In genomic region chr12:100862856-100863446, GRCm38 (mm10) we compare ENCODE assay signal across 21 mouse cellular contexts. TPM values are rescaled to one million over a fixed set of nuclear protein-coding genes. Genes with fewer than 3 reads are reported as not detected.
A peak's percentile ranks its signal among the peaks of the same experiment; 100 is the strongest.
DNase-seq lines count a peak whose midpoint lies in the region; ATAC-seq and TF ChIP-seq lines count a peak whose summit lies in the region.
"Had no signal": no experiment of that assay in that cellular context is flagged by ENCODE, and none has a peak within 500 bp of the region (broad histone marks: within the 10 kb centered on the region; RNA-seq: fewer than 3 reads in every experiment).

No protein-coding gene starts in this region.

- H3K4me3 ChIP-seq in kidney, adult 2 months (ENCODE audit: insufficient read depth, low read depth, low read length), result no peak overlapping the region
- H3K4me3 ChIP-seq in kidney, embryonic 14.5 days (ENCODE audit: low read length), result no peak overlapping the region
- H3K4me3 ChIP-seq in intestine, embryonic 16.5 days (ENCODE audit: low read length), result no peak overlapping the region
- no peak overlapping the region for H3K4me3 ChIP-seq in small intestine, adult 2 months (ENCODE audit: low read depth, low read length)
- H3K4me3 ChIP-seq: embryonic facial prominence, embryonic 15.5 days; megakaryocyte, embryonic 14.5 days had no signal

- no peaks in the 10 kb centered on the region for H3K36me3 ChIP-seq in kidney, adult 2 months (ENCODE audit: control insufficient read depth, insufficient read depth, low read length)
- H3K36me3 ChIP-seq in kidney, embryonic 14.5 days (ENCODE audit: control insufficient read depth, insufficient read depth, low read length), result no peaks in the 10 kb centered on the region
- no peaks in the 10 kb centered on the region for H3K36me3 ChIP-seq in intestine, embryonic 16.5 days (ENCODE audit: control insufficient read depth, insufficient read depth, low read length)
- H3K36me3 ChIP-seq in small intestine, adult 2 months (ENCODE audit: control insufficient read depth, insufficient read depth, low read length), result peaks cover 15% of the 10 kb centered on the region
- H3K36me3 ChIP-seq: embryonic facial prominence, embryonic 15.5 days had no signal

- H3K4me2 ChIP-seq in kidney, embryonic 14.5 days (replicated peaks; ENCODE audit: low read depth, low read length), result no peak overlapping the region
- H3K4me2 ChIP-seq in intestine, embryonic 16.5 days (ENCODE audit: low read depth, low read length), result no peak overlapping the region
- H3K4me2 ChIP-seq: embryonic facial prominence, embryonic 15.5 days had no signal

- DNase-seq in kidney, adult 2 months, result peak; percentile 87
- DNase-seq in kidney, postnatal 10 days, result peak; percentile 47
- DNase-seq in retina, postnatal 1 day, result no peak
- DNase-seq in testis, postnatal 14 days (ENCODE audit: low spot score), result no peak
- no peak for DNase-seq in testis, postnatal 10 days (ENCODE audit: low spot score)
- DNase-seq: adrenal gland, adult 8-10 months; cerebellum, adult 11-12 months; cerebellum, postnatal 25 days; gastrocnemius, postnatal 36 days; lung, adult 18-20 months; lung, postnatal 14 days; thymus, postnatal 4 days had no signal

- 0 out of 2 replicates have a peak, but pooled peaks have one; percentile 11 for TF ChIP-seq CTCF in kidney, adult 2 months (conservative IDR thresholded peaks at IDR 0.05; ENCODE audit: insufficient read depth, insufficient read length, low read depth, low read length)
- TF ChIP-seq CTCF in small intestine, adult 2 months (IDR thresholded peaks at IDR 0.05; ENCODE audit: extremely low read depth, insufficient read length, insufficient replicate concordance, low read depth, low read length), result no peak

- peaks cover 4% of the 10 kb centered on the region; the same call in 1 of the 2 replicates for H3K4me1 ChIP-seq in kidney, adult 2 months (ENCODE audit: control insufficient read depth, insufficient read depth, low read length)
- no peaks in the 10 kb centered on the region for H3K4me1 ChIP-seq in kidney, embryonic 14.5 days (ENCODE audit: control insufficient read depth, insufficient read depth, low read length)
- no peaks in the 10 kb centered on the region for H3K4me1 ChIP-seq in intestine, embryonic 16.5 days (ENCODE audit: control insufficient read depth, insufficient read depth, low read length)
- peaks cover 14% of the 10 kb centered on the region; the same call in 1 of the 2 replicates for H3K4me1 ChIP-seq in small intestine, adult 2 months (ENCODE audit: control insufficient read depth, insufficient read depth, insufficient read length, low read length)

- no peaks in the 10 kb centered on the region for H3K9me3 ChIP-seq in kidney, embryonic 14.5 days (ENCODE audit: control insufficient read depth, low read length)
- no peaks in the 10 kb centered on the region for H3K9me3 ChIP-seq in intestine, embryonic 16.5 days (ENCODE audit: control insufficient read depth, low read length)
- H3K9me3 ChIP-seq: embryonic facial prominence, embryonic 15.5 days; megakaryocyte, embryonic 14.5 days had no signal

- H3K27me3 ChIP-seq in kidney, adult 2 months (replicated peaks; ENCODE audit: control insufficient read depth, insufficient read depth, low read length), result no peaks in the 10 kb centered on the region
- H3K27me3 ChIP-seq in kidney, embryonic 14.5 days (ENCODE audit: control insufficient read depth, insufficient read depth, low read length), result no peaks in the 10 kb centered on the region
- no peaks in the 10 kb centered on the region for H3K27me3 ChIP-seq in intestine, embryonic 16.5 days (replicated peaks; ENCODE audit: control insufficient read depth, insufficient read depth, low read length)
- no peaks in the 10 kb centered on the region for H3K27me3 ChIP-seq in small intestine, adult 2 months (ENCODE audit: control insufficient read depth, insufficient read depth, low read length)
- H3K27me3 ChIP-seq: embryonic facial prominence, embryonic 15.5 days; Patski had no signal

- no peak for TF ChIP-seq POLR2A in kidney, adult 2 months (IDR thresholded peaks at IDR 0.05; ENCODE audit: low read depth, low read length)
- no peak for TF ChIP-seq POLR2A in small intestine, adult 2 months (IDR thresholded peaks at IDR 0.05; ENCODE audit: low read depth, low read length)

- ATAC-seq in kidney, embryonic 14.5 days (ENCODE audit: low FRiP score, low TSS enrichment), result no peak
- peak; percentile 72 for ATAC-seq in intestine, embryonic 16.5 days
- ATAC-seq: forebrain, embryonic 16.5 days; inflammation-experienced regulatory T-cells, adult 6 months; midbrain, embryonic 16.5 days; Patski had no signal

- H3K27ac ChIP-seq in kidney, adult 2 months (ENCODE audit: insufficient read depth, low read depth, low read length), result peak overlapping the region; percentile 70; the same call in 1 of the 2 replicates
- no peak overlapping the region for H3K27ac ChIP-seq in kidney, embryonic 14.5 days (ENCODE audit: low read depth, low read length)
- H3K27ac ChIP-seq in intestine, embryonic 16.5 days (ENCODE audit: low read length), result no peak overlapping the region
- H3K27ac ChIP-seq in small intestine, adult 2 months (ENCODE audit: insufficient read depth, low read depth, low read length), result peak overlapping the region; percentile 80
- H3K27ac ChIP-seq: embryonic facial prominence, embryonic 15.5 days had no signal

- 56% methylated on average over 3 of the region's 3 CpGs for WGBS in kidney, adult 2 months
- WGBS in kidney, embryonic 14.5 days, result 86% methylated on average over 3 of the region's 3 CpGs
- WGBS in intestine, embryonic 16.5 days, result 86% methylated on average over 3 of the region's 3 CpGs
- WGBS in small intestine, adult 2 months, result 34% methylated on average over 3 of the region's 3 CpGs

- no peak overlapping the region for H3K9ac ChIP-seq in kidney, embryonic 14.5 days (ENCODE audit: low read depth, low read length)
- no peak overlapping the region for H3K9ac ChIP-seq in intestine, embryonic 16.5 days (ENCODE audit: low read depth, low read length)
- H3K9ac ChIP-seq: embryonic facial prominence, embryonic 15.5 days had no signal

RNA-seq across cellular contexts. Expression of gene Gpr68, which starts 45.0 kb away (rescaled TPM):
- polyA plus RNA-seq in kidney, adult 2 months (2012; rRNA removed), result 0.50 and 1.9 TPM in 2 replicates
- 0.14 and 0.34 TPM in 2 replicates for polyA plus RNA-seq in kidney, embryonic 14.5 days (2014; fragmentation: Nextera tagmentation; extraction: Ambion mirVana)
- 0.48 and 0.56 TPM in 2 replicates for polyA plus RNA-seq in intestine, embryonic 16.5 days (2015; fragmentation: Nextera tagmentation; extraction: Ambion mirVana)
- 3.0 and 6.0 TPM in 2 replicates for polyA plus RNA-seq in small intestine, adult 2 months (2012; rRNA removed)

Comparison
In these comparisons a context has a peak if more than half of its experiments do, and no peak if none do; other contexts are left out.
1. H3K27ac ChIP-seq: peak in kidney, adult 2 months (single experiment) and small intestine, adult 2 months (single experiment); none in kidney, embryonic 14.5 days (single experiment) and intestine, embryonic 16.5 days (single experiment).
2. DNase-seq: peak in kidney, adult 2 months (single experiment) and kidney, postnatal 10 days (single experiment); none in retina, postnatal 1 day (single experiment), testis, postnatal 14 days (single experiment) and testis, postnatal 10 days (single experiment).